Mouse (Mus musculus) liver, embryonic 11.5 days (tissue): Measurements from ENCODE around the gene C2cd2l. TPM values are rescaled to one million over a fixed set of nuclear protein-coding genes. Genes with fewer than 3 reads are reported as not detected.
"Not testable (repeated sequence)": the region's sequence is repeated elsewhere in the genome, so short reads cannot be mapped to it uniquely, and the experiment has no call there.

Experiments used
- ATAC-seq: fragments of 200-750 bp; cut with Nextera tagmentation; replicated peaks from 2 replicates; pipeline ENCODE4 v1.8.0; 2017; ENCODE audit warnings: moderate number of reproducible peaks, mild to moderate bottlenecking, moderate TSS enrichment, moderate library complexity; ENCODE audit not compliant: low FRiP score
- DNase-seq: peaks from one replicate; pipeline ENCODE4 v3.0.0-alpha.2; 2017; ENCODE audit warnings: low spot score
- H3K27ac ChIP-seq: fragments of 300-500 bp; sonication (generic); 2 replicates; pipeline ENCODE4 v1.5.1; 2014; ENCODE audit warnings: mild to moderate bottlenecking, low read depth, low read length, control low read depth
- H3K27me3 ChIP-seq: fragments of 300-500 bp; sonication (generic); replicated peaks from 2 replicates; pipeline ENCODE4 v1.6.1; 2014; ENCODE audit warnings: low read length, mixed read lengths; ENCODE audit not compliant: control insufficient read depth, insufficient read depth
- H3K36me3 ChIP-seq: fragments of 300-500 bp; sonication (generic); 2 replicates; pipeline ENCODE4 v1.6.1; 2014; ENCODE audit warnings: mild to moderate bottlenecking, low read length, moderate library complexity, mixed read lengths; ENCODE audit not compliant: control insufficient read depth, insufficient read depth
- H3K4me1 ChIP-seq: fragments of 300-500 bp; sonication (generic); replicated peaks from 2 replicates; pipeline ENCODE4 v1.6.1; 2014; ENCODE audit warnings: low read length, mixed read lengths; ENCODE audit not compliant: control insufficient read depth, insufficient read depth
- H3K4me2 ChIP-seq: fragments of 300-500 bp; sonication (generic); 2 replicates; pipeline ENCODE4 v1.6.1; 2014; ENCODE audit warnings: mild to moderate bottlenecking, control low read depth, moderate library complexity
- H3K4me3 ChIP-seq: fragments of 300-500 bp; sonication (generic); 2 replicates; pipeline ENCODE4 v1.5.1; 2014; ENCODE audit warnings: low read depth, low read length, control low read depth
- H3K9ac ChIP-seq: fragments of 300-500 bp; sonication (generic); 2 replicates; pipeline ENCODE4 v1.6.1; 2014; ENCODE audit warnings: low read depth, low read length, control low read depth
- H3K9me3 ChIP-seq: fragments of 300-500 bp; sonication (generic); 2 replicates; pipeline ENCODE4 v1.6.1; 2016; ENCODE audit warnings: low read length, inconsistent platforms, mixed read lengths; ENCODE audit not compliant: control insufficient read depth
- WGBS: fragments of 180-500 bp; shearing (Covaris S2); extraction: QIAGEN DNeasy Blood & Tissue Kit; methylation state at CpG from one replicate; pipeline ENCODE4 v1.1.7; 2014; 5-methylcytosine and 5-hydroxymethylcytosine counted together
- polyA plus RNA-seq: library from polyadenylated mRNA; unstranded; fragments of >200 nt; fragmentation: Nextera tagmentation; extraction: Ambion mirVana; gene quantifications from 2 replicates; pipeline ENCODE4 v1.2.1, GENCODE M21; 2014

The C2cd2l gene
- polyA plus RNA-seq, 1 experiment from 2014 or later: 9.3 TPM

DNA sequence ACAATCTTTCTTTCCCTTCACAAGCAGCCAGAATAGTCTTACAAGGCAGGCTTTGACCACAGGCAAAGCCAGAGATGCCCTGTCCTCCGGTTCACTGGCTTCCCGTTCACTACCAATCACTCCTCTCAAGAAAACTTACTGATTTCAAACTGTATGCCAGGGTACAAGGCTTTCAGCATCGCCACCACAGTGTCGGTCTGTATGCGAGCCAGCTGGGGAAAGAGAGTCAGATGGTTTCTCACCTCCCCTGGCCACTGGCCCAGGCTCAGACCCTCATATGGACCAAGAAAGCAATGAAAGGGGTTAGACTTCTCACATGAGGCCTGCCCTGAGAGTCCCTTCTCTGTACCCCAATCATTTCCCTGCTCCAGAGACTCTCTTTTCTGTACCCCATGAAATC is 21.4 kb upstream of the C2cd2l start:
- H3K36me3 ChIP-seq: peaks cover 36% of the 10 kb centered on the region
- peaks cover 23% of the 10 kb centered on the region for H3K4me1 ChIP-seq
- WGBS: 71% methylated on average over 5 of the region's 5 CpGs
- peak overlapping the region; percentile 96 for H3K4me3 ChIP-seq
- H3K9me3 ChIP-seq: no peaks in the 10 kb centered on the region
- DNase-seq (no peak), ATAC-seq (no peak)
- H3K27me3 ChIP-seq: no peaks in the 10 kb centered on the region
- H3K9ac ChIP-seq: peak overlapping the region; percentile 89
- peak overlapping the region; percentile 100 for H3K27ac ChIP-seq
- H3K4me2 ChIP-seq: peak overlapping the region; percentile 91

DNA sequence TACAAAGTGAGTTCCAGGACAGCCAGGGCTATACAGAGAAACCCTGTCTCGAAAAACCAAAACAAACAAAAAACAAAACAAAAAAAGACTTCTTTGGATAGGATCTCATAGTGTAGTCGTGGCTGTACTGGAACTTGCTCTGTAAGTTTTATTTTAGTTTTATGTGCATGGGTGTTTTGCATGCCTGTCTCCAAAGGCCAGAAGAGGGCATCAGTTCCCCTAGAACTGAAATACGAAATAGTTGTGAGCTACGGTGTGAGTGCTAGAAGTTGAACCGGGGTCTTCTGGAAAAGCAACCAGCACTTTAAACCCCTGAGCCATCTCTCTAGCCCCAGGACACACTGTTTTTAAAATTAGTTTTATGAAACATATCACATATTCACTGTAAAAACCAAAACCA is 18.5 kb upstream of the C2cd2l start:
- H3K27me3 ChIP-seq: no peaks in the 10 kb centered on the region
- peaks cover 20% of the 10 kb centered on the region for H3K4me1 ChIP-seq
- 0 out of 2 replicates have a peak overlapping the region, but pooled peaks have one; percentile 21 for H3K27ac ChIP-seq
- H3K9ac ChIP-seq: no peak overlapping the region; the same call in 1 of the 2 replicates
- peak overlapping the region; percentile 91 for H3K4me2 ChIP-seq
- DNase-seq (no peak), ATAC-seq (no peak)
- peak overlapping the region; percentile 96 for H3K4me3 ChIP-seq
- WGBS: 87% methylated on average over 5 of the region's 5 CpGs
- H3K36me3 ChIP-seq: peaks cover 39% of the 10 kb centered on the region
- no peaks in the 10 kb centered on the region for H3K9me3 ChIP-seq

GRCm38 (mm10) chr9:44337436-44338169 is 17.5 kb upstream of the C2cd2l start:
- peaks cover 47% of the 10 kb centered on the region for H3K36me3 ChIP-seq
- ATAC-seq (no peak), DNase-seq (no peak)
- H3K9ac ChIP-seq: peak overlapping the region; percentile 51
- H3K4me2 ChIP-seq: peak overlapping the region; percentile 91
- H3K4me3 ChIP-seq: peak overlapping the region; percentile 96
- peaks cover 13% of the 10 kb centered on the region for H3K4me1 ChIP-seq
- H3K27me3 ChIP-seq: no peaks in the 10 kb centered on the region
- WGBS: 70% methylated on average over 9 of the region's 9 CpGs
- peak overlapping the region; percentile 33 for H3K27ac ChIP-seq
- H3K9me3 ChIP-seq: no peaks in the 10 kb centered on the region

- H3K9me3 ChIP-seq: no peaks in the 10 kb centered on the region
- WGBS: 63% methylated on average over 3 of the region's 3 CpGs
- H3K9ac ChIP-seq: peak overlapping the region; percentile 51
- H3K4me3 ChIP-seq: peak overlapping the region; percentile 96
- no peaks in the 10 kb centered on the region for H3K27me3 ChIP-seq
- ATAC-seq: no peak
- no peak for DNase-seq
- H3K36me3 ChIP-seq: peaks cover 50% of the 10 kb centered on the region
- peak overlapping the region; percentile 91 for H3K4me2 ChIP-seq
- peaks cover 11% of the 10 kb centered on the region; the same call in 1 of the 2 replicates for H3K4me1 ChIP-seq
- H3K27ac ChIP-seq: peak overlapping the region; percentile 33
These were observed 16.9 kb upstream of the C2cd2l start for GRCm38 (mm10) chr9:44336964-44337363.

GRCm38 (mm10) chr9:44336513-44336912 is 16.4 kb upstream of the C2cd2l start:
- 39% methylated on average over 4 of the region's 4 CpGs for WGBS
- not testable (repeated sequence) for DNase-seq, ATAC-seq, H3K9me3 ChIP-seq, H3K27me3 ChIP-seq
- Histone ChIP-seq H3K9ac (peak overlapping the region; percentile 51), H3K27ac (peak overlapping the region; percentile 33; the same call in 1 of the 2 replicates), H3K4me1 (peaks cover 11% of the 10 kb centered on the region; the same call in 1 of the 2 replicates), H3K4me3 (peak overlapping the region; percentile 96), H3K36me3 (peaks cover 51% of the 10 kb centered on the region), H3K4me2 (peak overlapping the region; percentile 91)

- H3K9me3 ChIP-seq: no peaks in the 10 kb centered on the region
- H3K4me3 ChIP-seq: peak overlapping the region; percentile 96
- H3K4me2 ChIP-seq: peak overlapping the region; percentile 91
- peak overlapping the region; percentile 100 for H3K27ac ChIP-seq
- H3K27me3 ChIP-seq: no peaks in the 10 kb centered on the region
- H3K4me1 ChIP-seq: peaks cover 11% of the 10 kb centered on the region; the same call in 1 of the 2 replicates
- peak overlapping the region; percentile 99 for H3K9ac ChIP-seq
- 4% methylated on average over 5 of the region's 5 CpGs for WGBS
- DNase-seq (no peak), ATAC-seq (no peak)
- H3K36me3 ChIP-seq: peaks cover 56% of the 10 kb centered on the region
These were observed 16.0 kb upstream of the C2cd2l start for GRCm38 (mm10) chr9:44336093-44336406.

DNA sequence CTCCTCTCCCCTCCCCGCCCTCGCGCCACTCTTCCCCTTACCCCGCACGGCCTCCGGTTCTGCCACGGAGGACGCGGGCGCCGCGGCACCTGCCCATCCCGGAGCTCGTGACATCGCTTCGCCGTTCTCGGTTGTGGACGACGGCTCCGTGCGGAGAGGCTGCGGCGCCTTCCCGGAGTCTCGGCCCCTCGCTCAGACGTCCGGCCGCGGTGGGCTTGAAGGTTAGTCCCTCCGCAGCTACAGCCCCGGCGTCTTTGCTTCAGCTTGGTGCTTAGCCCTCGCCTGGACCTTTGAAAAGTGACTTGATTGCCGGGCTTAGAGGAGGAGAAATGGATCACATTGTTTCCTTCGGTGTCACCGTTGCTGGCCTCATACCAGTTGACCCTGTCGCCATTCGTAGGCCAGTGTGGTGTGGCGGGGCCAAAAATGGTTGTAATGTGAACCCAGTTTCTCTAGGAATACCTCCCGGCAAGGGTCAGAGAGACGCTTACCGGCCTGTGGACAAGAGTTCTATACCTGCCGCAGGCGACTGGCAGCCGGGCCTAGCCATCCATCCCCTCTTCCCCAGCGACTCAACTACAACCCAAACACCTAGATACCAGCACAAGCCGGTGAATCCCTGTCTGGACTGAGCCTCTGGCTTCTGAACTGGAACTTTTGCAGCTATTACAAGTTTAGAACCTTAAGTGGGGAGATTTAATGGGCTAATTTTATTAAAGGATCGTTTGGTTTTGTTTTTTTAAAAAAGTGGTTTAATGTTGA is 15.4 kb upstream of the C2cd2l start:
- Histone ChIP-seq H3K9me3 (no peaks in the 10 kb centered on the region), H3K4me3 (peak overlapping the region; percentile 96), H3K4me1 (peaks cover 11% of the 10 kb centered on the region; the same call in 1 of the 2 replicates)

GRCm38 (mm10) chr9:44334396-44335330 is 14.6 kb upstream of the C2cd2l start, which contains the start of gene H2afx:
TSS of gene H2afx (plus strand) at chr9:44334694.
- Histone ChIP-seq H3K4me3 (peak within 1 kb of the TSS; percentile 96), H3K4me1 (peaks cover 8% of the 10 kb centered on the region; the same call in 1 of the 2 replicates), H3K9ac (peak within 1 kb of the TSS; percentile 99), H3K27me3 (no peaks in the 10 kb centered on the region), H3K27ac (peak within 1 kb of the TSS; percentile 100), H3K36me3 (peaks cover 54% of the 10 kb centered on the region), H3K4me2 (peak within 1 kb of the TSS; percentile 91), H3K9me3 (no peaks in the 10 kb centered on the region)
- ATAC-seq (peak; percentile 89), DNase-seq (peak; percentile 99)
- under 1% methylated on average over 91 of the region's 91 CpGs for WGBS

More for the DNA sequence above, 15.4 kb upstream of the C2cd2l start:
- WGBS: under 1% methylated on average over 50 of the region's 50 CpGs
- ATAC-seq (peak; percentile 6), DNase-seq (peak; percentile 72)
- Histone ChIP-seq H3K9ac (peak overlapping the region; percentile 99), H3K4me2 (peak overlapping the region; percentile 91), H3K36me3 (peaks cover 58% of the 10 kb centered on the region), H3K27me3 (no peaks in the 10 kb centered on the region), H3K27ac (peak overlapping the region; percentile 100)
